Mouse (Mus musculus) gastrocnemius, postnatal 36 days (tissue): ENCODE results near the gene Washc1. TPM values are rescaled to one million over a fixed set of nuclear protein-coding genes. Genes with fewer than 3 reads are reported as not detected.
"Not testable (repeated sequence)": the region's sequence is repeated elsewhere in the genome, so short reads cannot be mapped to it uniquely, and the experiment has no call there.

Experiments
- DNase-seq, 2 experiments: peaks; one replicate each; pipeline ENCODE4 v3.0.0; 2022
- intact Hi-C: fragments of 180-260 bp; cut with DNase I; formaldehyde crosslinking; loops from one replicate; pipeline ENCODE4 v1.15.1; 2025
- total RNA-seq, 2 experiments: library from RNA; stranded (reverse); gene quantifications; 2 replicates each; pipeline ENCODE4 v1.2.3; 2021

Gene Washc1
- total RNA-seq, 2 experiments from 2014 or later, result 15.1 to 17.9 TPM

- intact Hi-C loops, result no loop called here
- DNase-seq, result no peak
These were observed 3.1 kb upstream of the Washc1 start for GRCm38 (mm10) chr17:66108198-66108597.

- intact Hi-C loops, result no loop called here
- DNase-seq, result no peak
These were observed 599 bp upstream of the Washc1 start for GRCm38 (mm10) chr17:66110746-66111145.

- no peak for DNase-seq
- intact Hi-C loops, result no loop called here
These were observed 821 bp downstream of the Washc1 start for GRCm38 (mm10) chr17:66112166-66112565.

GRCm38 (mm10) chr17:66118991-66119390 lies 7.6 kb downstream of the Washc1 start:
- no peak for DNase-seq
- intact Hi-C loops, result no loop called here

- intact Hi-C loops, result no loop called here
- no peak for DNase-seq
These were observed 9.4 kb downstream of the Washc1 start for GRCm38 (mm10) chr17:66120701-66121100.

GRCm38 (mm10) chr17:66123066-66123815 lies 11.9 kb downstream of the Washc1 start, which contains the start of gene Ddx11:
Gene Ddx11 (plus strand): TSS chr17:66123520.
- intact Hi-C loops, result no loop called here

GRCm38 (mm10) chr17:66123816-66124610 lies 12.7 kb downstream of the Washc1 start:
- DNase-seq, result no peak
- intact Hi-C loops, result no loop called here

More at GRCm38 (mm10) chr17:66123066-66123815, 11.9 kb downstream of the Washc1 start, which contains the start of gene Ddx11:
- DNase-seq, result peak; percentile 93 to 95

GRCm38 (mm10) chr17:66125211-66125610 lies 13.9 kb downstream of the Washc1 start:
- no peak for DNase-seq

DNA sequence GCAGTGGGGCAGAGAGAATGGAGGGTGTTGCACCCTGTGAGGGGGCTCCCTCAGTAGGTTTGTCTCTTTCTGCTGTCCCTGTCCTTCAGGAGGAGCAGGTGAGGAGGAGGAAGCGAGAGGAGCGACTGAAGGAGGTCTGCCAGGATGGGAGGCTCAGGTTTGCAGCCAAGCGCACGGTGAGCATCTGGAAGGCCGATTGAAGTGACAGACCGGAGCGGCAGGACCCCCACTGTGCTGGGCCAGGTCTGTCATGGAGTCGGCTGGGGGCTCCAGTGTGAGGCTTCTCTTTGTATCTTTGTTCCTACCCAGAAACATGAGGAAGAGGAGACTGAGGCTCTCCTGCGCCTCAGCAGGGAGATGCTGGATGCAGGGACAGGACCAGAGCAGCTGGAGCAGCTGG lies 19.0 kb downstream of the Washc1 start:
- no peak for DNase-seq
- intact Hi-C loops, result no loop called here

More at GRCm38 (mm10) chr17:66125211-66125610, 13.9 kb downstream of the Washc1 start:
- intact Hi-C loops, result no loop called here

- no peak for DNase-seq
- intact Hi-C loops, result no loop called here
These were observed 19.9 kb downstream of the Washc1 start for GRCm38 (mm10) chr17:66131212-66131611.

DNA sequence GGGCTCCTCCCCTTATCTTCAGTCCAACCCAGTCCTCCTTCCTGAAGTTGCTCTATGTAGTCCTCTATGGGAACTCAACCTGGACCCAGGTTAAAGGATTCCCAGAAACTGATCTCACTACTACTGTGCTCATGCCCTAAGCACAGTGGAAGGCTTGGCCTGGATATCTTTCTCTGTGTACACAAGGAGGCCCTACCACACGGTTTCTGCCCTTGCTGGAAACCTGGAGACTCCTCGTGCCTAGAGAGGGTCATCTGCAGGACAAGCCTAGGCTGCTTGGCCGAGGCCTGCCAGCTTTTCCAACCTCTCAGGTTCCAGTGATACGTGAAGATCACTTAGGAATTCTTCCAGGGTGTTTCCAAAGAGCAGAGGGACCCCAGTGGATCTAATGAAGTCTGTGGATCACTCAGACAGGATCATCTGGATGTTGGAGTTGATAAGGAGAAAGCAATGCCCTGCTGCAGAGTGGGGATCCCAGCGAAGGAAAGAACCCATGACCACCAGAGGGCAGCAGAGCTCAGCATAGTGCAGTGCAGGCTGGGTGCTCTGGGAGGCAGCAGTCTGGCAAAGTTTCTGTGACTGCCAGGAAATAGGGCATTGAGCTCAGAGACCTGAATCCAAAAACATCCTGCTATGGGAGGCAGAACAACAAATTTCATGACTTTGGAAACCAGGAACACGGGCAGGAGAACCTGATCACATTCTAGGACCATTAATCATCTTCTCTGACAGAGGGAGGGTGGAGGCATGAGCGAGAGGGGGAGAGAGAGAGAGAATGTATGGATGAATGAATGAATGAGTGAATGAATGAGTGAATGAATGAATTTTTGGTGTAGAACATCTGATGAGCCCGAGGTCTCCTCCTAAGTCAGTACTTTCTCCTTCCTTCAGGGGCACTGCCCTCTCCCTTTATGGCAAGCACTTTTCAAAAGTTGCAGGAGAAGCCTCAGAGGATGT lies 41.6 kb downstream of the Washc1 start:
- intact Hi-C loops, DNase-seq: not testable (repeated sequence)

DNA sequence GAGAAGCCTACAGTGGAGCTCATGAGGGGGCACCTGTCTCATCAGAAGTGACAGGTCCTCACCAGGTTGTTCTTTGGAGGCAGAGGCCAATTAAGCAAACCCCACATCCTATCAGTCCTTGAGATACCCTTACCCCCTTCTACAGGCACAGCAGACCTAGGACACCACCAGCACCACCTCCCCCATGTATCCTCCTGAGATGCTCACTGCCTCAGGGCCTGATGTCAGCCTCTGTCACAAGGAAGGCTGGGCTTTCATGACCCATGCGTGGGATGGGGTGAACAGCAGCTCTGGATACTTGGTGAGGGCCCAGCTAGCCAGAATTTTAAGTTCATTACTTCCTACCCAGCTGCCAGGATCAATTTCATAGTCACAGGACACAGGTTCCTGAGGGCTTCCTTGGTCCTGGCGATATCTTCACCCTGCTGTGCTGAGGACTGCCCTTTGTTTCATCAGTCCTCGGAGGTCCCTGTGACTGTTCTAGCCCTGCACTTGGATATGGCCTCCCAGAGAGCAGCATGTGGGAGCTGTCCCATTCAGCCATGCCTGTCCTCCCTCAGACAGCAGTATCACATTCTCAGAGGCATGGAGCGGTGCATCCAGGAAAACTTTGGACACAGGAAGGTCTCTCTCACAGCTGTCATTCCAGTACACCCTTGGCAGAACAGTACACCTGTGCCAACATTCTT lies 42.5 kb downstream of the Washc1 start:
- DNase-seq, intact Hi-C loops: not testable (repeated sequence)

DNA sequence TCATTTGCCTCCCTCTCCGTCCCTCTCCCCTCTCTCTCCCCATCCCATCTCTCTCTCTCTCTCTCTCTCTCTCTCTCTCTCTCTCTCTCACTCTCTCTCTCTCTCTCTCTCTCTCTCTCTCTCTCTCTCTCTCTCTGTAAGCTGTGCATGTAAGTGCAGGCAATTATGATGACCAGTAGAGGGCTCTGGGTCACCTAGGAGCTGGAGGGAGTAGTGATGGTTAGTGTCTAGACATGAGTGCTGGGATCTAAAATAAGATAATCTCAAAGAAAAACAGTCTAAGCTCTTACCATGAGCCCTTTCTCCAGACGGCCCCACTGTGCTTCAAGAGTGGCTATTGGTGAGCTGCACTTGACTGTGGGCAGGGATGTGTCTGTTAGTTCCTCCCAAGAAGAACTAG lies 43.5 kb downstream of the Washc1 start:
- intact Hi-C loops, result loop anchor here (5.0 kb wide), 1 partner anchor 52 kb away; no protein-coding TSS in a partner anchor
- no peak for DNase-seq

GRCm38 (mm10) chr17:66158271-66158670 lies 46.9 kb downstream of the Washc1 start:
- DNase-seq, result no peak
- intact Hi-C loops, result loop anchor here (5.0 kb wide), 1 partner anchor 49 kb away; no protein-coding TSS in a partner anchor

DNA sequence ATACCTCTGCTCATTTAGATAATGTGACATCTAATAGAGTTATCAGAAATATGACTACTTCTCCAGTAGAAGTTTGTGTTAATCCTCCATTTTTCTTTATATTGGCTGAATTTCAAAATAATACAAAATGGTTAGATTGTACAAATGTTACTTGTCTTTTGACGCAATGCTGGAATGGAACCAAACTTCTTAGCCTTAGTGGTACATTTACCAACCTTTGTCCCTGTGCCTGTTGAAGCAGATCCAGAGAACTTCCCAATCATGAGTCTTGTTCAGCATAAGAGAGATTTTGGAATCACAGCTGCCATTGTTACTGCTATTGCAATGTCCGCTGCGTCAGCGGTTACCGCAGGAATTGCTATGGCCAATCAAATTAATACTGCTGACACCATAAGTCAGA lies 55.8 kb downstream of the Washc1 start:
- intact Hi-C loops, DNase-seq: not testable (repeated sequence)

Other genes starting within 250 kb of the Washc1 start
- 10 to 100 TPM; 18.6 to 20.6 TPM for gene Ralbp1, start 225.7 kb upstream of the Washc1 start, total RNA-seq
- gene Twsg1, start 160.3 kb upstream of the Washc1 start, total RNA-seq, result 10 to 100 TPM; 21.8 to 23.6 TPM
- gene Ankrd12, start 34.5 kb upstream of the Washc1 start, total RNA-seq, result 10 to 100 TPM; 10.2 to 14.6 TPM
- gene Ndufv2, start 10.0 kb upstream of the Washc1 start, total RNA-seq, result 100 to 1,000 TPM; 678 to 709 TPM
- 1 to 10 TPM in 1 of 2 experiments, under 1 TPM in 1; 0.51 to 1.0 TPM for gene Ddx11, start 12.0 kb downstream of the Washc1 start, total RNA-seq